Mouse (Mus musculus): ENCODE results near the gene Trmo. TPM values are rescaled to one million over a fixed set of nuclear protein-coding genes. Genes with fewer than 3 reads are reported as not detected.
A peak's percentile ranks its signal among the peaks of the same experiment; 100 is the strongest.

The Trmo gene
- total RNA-seq, 2 experiments from 2014 or later: 49.6 to 90.1 TPM

DNA sequence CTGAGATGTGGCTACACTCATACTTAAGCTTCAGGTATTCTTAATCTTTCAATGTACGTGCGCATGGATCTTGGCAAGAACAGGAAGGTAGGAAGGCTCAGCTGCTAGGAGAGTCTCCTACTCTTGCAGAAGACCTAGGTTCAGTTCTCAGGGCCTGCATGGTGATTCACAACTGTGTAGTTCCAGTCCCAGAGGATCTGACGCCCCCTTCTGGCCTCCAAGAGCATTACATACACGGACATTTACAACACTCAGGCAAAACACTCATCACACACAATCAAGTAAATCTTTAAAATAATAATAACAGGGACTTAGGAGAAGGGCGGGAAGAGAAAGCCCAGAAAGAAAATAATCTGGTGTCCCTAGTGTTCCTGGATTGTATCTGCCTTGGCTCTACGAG is 14.8 kb downstream of the Trmo start:
- ATAC-seq (replicated peaks; ENCODE audit: low FRiP score, poor library complexity, severe bottlenecking): 0 out of 2 replicates have a peak, but pooled peaks have one; percentile 47

DNA sequence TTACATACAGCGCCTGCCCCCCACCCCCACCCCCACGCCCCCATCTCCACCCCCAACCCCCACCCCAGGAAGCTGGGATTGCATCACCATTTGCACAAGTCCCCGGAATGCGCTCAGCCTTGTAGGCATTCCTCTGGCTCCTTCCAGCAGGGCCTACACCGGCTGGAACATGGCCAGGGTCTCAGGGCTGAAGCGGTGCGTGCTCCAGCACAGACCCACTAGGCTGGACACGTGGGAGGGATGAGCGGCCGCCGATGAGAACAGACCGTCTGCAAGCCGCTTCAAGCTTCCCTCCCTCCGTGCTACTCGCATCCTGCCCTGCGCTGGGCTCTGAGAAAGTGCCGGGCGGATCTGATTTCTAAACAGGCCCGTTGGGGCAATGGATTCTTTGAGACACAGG is 18.2 kb downstream of the Trmo start:
- no peak for ATAC-seq (replicated peaks; ENCODE audit: low FRiP score, poor library complexity, severe bottlenecking)

GRCm38 (mm10) chr4:46370406-46370805 is 18.8 kb downstream of the Trmo start:
- no peak for ATAC-seq (replicated peaks; ENCODE audit: low FRiP score, poor library complexity, severe bottlenecking)

DNA sequence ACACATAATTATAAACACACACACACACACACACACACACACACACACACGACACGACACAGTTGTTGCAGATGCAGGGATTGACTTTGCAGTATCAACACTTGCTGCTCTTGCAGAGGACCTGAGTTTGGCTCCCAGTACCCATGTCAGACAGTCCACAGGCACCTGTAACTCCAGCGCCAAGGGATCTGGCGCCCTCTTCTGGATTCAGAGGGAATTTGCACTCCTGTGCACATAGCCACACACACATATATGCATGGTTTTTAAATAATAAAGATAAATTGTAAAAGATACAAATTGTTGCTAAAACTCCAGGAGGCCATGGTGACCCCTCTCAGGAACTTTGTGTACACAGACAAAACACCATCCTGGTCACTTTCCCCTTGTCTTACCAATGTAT is 20.2 kb downstream of the Trmo start:
- no peak for ATAC-seq (replicated peaks; ENCODE audit: low FRiP score, poor library complexity, severe bottlenecking)

- ATAC-seq (replicated peaks; ENCODE audit: low FRiP score, poor library complexity, severe bottlenecking): no peak
Observed at GRCm38 (mm10) chr4:46367487-46367959, 21.7 kb downstream of the Trmo start.

GRCm38 (mm10) chr4:46364360-46364759 is 24.9 kb downstream of the Trmo start:
- ATAC-seq (replicated peaks; ENCODE audit: low FRiP score, poor library complexity, severe bottlenecking): no peak

- no peak for ATAC-seq (replicated peaks; ENCODE audit: low FRiP score, poor library complexity, severe bottlenecking)
Observed at GRCm38 (mm10) chr4:46361258-46361657, 28.0 kb downstream of the Trmo start.

DNA sequence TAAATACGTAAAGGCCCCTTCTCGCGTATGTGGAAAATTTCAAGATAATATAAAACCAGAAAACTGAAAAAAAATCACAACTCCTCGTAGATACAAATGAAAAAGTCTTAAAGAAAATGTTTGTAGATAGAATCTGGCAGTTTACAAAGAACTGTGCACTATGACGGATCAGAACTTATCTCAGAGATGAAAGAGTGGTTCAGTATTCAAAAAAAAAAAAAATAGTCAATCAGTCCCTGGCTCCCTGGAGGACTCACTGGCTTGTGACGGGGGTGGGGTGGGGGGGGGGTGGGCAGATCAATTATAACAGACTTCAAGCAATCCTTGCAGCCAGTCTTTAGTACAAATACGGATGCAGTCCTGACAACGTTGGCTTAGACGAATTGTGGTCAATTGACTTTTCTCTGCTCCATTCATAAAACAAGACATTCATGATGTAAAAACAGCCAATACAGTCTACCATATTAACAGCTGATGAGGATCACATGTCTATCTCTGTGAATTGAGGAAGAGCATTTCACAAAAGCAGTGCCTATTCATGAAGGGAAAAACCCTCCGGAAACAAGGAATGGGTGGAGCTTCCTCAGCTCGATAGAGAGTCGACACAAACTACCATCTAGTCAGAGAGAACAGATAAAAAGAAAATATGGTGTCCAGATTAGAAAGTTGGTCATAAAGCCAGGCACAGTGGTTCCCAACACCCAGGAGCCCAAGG is 29.5 kb downstream of the Trmo start:
- no peak for ATAC-seq (replicated peaks; ENCODE audit: low FRiP score, poor library complexity, severe bottlenecking)

DNA sequence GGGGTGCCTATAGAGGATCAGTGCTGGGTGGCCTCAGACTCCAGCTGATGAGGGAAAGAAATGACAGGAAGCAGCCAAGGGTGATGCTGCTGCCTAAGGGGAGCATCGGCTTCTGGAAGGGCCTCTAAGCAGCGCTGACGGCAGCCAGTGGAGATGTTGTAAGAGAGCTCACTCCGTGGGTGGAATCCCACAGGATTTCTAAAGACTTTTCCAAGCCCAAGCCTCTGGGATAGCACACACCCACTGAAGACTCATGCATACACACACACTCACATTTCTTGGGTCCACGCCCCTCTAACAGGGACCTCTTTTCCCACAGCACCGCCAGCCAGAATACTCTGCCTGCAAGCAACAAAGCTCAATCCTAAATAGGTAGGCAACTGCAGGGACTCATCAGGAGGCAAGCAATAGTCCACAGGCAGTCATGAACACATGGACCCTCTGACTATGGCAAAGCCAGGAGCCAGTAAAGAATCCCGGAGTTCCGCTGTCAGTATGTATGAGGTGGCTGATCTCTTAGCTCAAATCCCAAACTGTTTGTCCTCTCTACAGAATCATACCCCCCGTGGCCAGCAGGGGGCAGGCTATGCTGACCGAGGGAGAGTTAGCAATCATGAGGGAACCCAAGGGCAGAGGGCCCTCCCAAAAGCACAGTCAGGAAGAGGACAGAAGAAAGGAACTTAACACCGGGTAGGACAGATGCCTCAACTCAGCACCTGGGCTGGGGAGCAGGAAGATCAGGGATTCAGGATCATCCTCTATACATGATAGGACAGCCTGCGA is 32.7 kb downstream of the Trmo start:
- ATAC-seq (replicated peaks; ENCODE audit: low FRiP score, poor library complexity, severe bottlenecking): 0 out of 2 replicates have a peak, but pooled peaks have one; percentile 62

- no peak for ATAC-seq (replicated peaks; ENCODE audit: low FRiP score, poor library complexity, severe bottlenecking)
Observed at GRCm38 (mm10) chr4:46353045-46353444, 36.2 kb downstream of the Trmo start.

GRCm38 (mm10) chr4:46349530-46349929 is 39.7 kb downstream of the Trmo start:
- no peak for ATAC-seq (replicated peaks; ENCODE audit: low FRiP score, poor library complexity, severe bottlenecking)

- no peak for ATAC-seq (replicated peaks; ENCODE audit: low FRiP score, poor library complexity, severe bottlenecking)
Observed at GRCm38 (mm10) chr4:46348897-46349296, 40.3 kb downstream of the Trmo start.

- no peak for ATAC-seq (replicated peaks; ENCODE audit: low FRiP score, poor library complexity, severe bottlenecking)
Observed at GRCm38 (mm10) chr4:46347580-46348515, 41.4 kb downstream of the Trmo start.

DNA sequence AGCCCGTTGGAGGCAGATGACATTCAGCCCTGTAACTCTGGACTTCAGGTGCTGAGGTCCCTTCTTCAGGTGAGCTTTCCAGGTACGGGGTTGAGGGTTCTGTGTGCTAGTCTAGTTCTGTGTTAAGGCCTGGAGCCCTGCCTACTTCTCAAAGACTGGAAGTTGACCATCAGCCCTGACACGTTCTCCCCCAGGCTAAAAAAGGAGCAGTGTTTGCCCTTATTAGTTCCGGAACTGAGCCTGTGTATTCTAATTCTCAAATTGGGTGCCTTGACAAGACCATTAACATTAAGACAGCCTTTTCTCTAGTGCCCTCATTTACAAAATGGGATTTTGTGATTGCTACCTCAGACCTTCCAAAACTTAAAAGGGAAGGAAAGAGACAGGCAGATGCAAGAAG is 42.1 kb downstream of the Trmo start:
- ATAC-seq (replicated peaks; ENCODE audit: low FRiP score, poor library complexity, severe bottlenecking): no peak

DNA sequence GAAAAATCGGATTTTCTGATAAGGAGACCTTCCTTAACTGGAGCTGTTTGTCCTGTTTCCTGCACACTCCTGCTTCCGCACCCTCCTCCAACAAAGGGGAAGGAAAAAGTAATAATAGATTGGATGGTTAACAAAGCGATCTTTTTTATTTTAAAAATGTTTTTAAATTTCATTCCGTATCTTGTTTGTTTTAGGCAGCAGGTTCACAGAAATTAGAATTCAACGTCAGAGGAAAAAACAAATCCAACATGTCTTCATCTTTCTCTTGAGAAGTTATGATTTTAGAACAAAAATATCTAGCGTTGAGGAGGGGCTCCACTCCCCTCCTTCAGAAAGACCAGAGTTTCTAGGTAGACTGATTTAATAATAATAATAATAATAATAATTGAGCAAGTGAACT is 43.0 kb downstream of the Trmo start:
- ATAC-seq (replicated peaks; ENCODE audit: low FRiP score, poor library complexity, severe bottlenecking): no peak

DNA sequence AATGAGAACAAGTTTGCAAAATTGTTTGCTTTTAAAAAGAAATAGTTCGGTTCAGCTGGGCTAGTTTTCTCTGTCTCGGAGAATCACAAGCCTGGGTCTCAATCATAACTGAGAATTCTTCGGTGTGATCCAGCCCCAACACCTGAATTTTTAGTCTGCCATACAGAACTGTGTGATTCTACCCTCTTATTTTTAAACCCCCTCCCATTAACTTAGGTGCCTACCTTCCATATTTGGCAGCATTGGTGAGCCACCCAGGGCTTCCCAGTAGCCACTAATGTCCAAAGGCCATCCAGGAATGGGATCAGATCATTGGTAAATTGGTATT is 43.5 kb downstream of the Trmo start:
- ATAC-seq (replicated peaks; ENCODE audit: low FRiP score, poor library complexity, severe bottlenecking): no peak

GRCm38 (mm10) chr4:46345056-46345772 is 44.0 kb downstream of the Trmo start:
- ATAC-seq (replicated peaks; ENCODE audit: low FRiP score, poor library complexity, severe bottlenecking): no peak

DNA sequence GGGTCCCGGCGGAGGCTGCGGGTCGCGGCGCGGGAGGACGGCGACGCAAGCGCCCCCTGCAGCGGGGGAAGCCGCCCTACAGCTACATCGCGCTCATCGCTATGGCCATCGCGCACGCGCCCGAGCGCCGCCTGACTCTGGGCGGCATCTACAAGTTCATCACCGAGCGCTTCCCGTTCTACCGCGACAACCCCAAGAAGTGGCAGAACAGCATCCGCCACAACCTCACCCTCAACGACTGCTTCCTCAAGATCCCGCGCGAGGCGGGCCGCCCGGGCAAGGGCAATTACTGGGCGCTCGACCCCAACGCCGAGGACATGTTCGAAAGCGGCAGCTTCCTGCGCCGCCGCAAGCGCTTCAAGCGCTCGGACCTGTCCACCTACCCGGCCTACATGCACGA is 44.9 kb downstream of the Trmo start:
- ATAC-seq (replicated peaks; ENCODE audit: low FRiP score, poor library complexity, severe bottlenecking): no peak

- ATAC-seq (replicated peaks; ENCODE audit: low FRiP score, poor library complexity, severe bottlenecking): no peak
Observed at GRCm38 (mm10) chr4:46343596-46344260, 45.5 kb downstream of the Trmo start, which contains the start of gene Foxe1. Gene Foxe1, plus strand, starts transcription at chr4:46343609.

Measured in erythroid progenitor cell, adult 5-6 weeks (primary cell).